Mouse (Mus musculus) kidney, adult 9 months (tissue): ENCODE data around the gene Btbd9.

ENCODE experiments used
- DNase-seq: peaks from one replicate; pipeline ENCODE4 v3.0.0; 2022

Btbd9 gene

GRCm38 (mm10) chr17:30196401-30197279, 379.6 kb downstream of the Btbd9 start:
- no peak for DNase-seq

- no peak for DNase-seq
Observed at GRCm38 (mm10) chr17:30195591-30196183, 380.6 kb downstream of the Btbd9 start.

- peak; percentile 58 for DNase-seq
Observed at GRCm38 (mm10) chr17:30194629-30195445, 381.5 kb downstream of the Btbd9 start.

GRCm38 (mm10) chr17:30194091-30194490, 382.2 kb downstream of the Btbd9 start:
- DNase-seq, result no peak

GRCm38 (mm10) chr17:30193615-30194014, 382.7 kb downstream of the Btbd9 start:
- no peak for DNase-seq

- DNase-seq, result no peak
Observed at GRCm38 (mm10) chr17:30192416-30193005, 383.8 kb downstream of the Btbd9 start.

- DNase-seq, result no peak
Observed at GRCm38 (mm10) chr17:30191097-30191640, 385.1 kb downstream of the Btbd9 start.

GRCm38 (mm10) chr17:30188031-30188981, 388.0 kb downstream of the Btbd9 start:
- no peak for DNase-seq

GRCm38 (mm10) chr17:30187581-30187980, 388.7 kb downstream of the Btbd9 start:
- DNase-seq, result no peak

GRCm38 (mm10) chr17:30187154-30187553, 389.1 kb downstream of the Btbd9 start:
- no peak for DNase-seq

GRCm38 (mm10) chr17:30183561-30183960, 392.7 kb downstream of the Btbd9 start:
- DNase-seq, result no peak

GRCm38 (mm10) chr17:30182063-30182462, 394.2 kb downstream of the Btbd9 start:
- no peak for DNase-seq

GRCm38 (mm10) chr17:30181554-30181953, 394.7 kb downstream of the Btbd9 start:
- no peak for DNase-seq

GRCm38 (mm10) chr17:30180197-30180596, 396.1 kb downstream of the Btbd9 start:
- no peak for DNase-seq

GRCm38 (mm10) chr17:30178402-30178801, 397.9 kb downstream of the Btbd9 start:
- DNase-seq, result peak; percentile 50

GRCm38 (mm10) chr17:30177435-30177834, 398.9 kb downstream of the Btbd9 start:
- DNase-seq, result peak; percentile 81
